Mouse (Mus musculus): ENCODE measurements at regions not wholly inside any gene's neighbourhood (a gene's known extent, or its start where the extent isn't known, plus 50 kb on each side); places are given as distances from the start of the nearest gene placed in this dataset.

DNA sequence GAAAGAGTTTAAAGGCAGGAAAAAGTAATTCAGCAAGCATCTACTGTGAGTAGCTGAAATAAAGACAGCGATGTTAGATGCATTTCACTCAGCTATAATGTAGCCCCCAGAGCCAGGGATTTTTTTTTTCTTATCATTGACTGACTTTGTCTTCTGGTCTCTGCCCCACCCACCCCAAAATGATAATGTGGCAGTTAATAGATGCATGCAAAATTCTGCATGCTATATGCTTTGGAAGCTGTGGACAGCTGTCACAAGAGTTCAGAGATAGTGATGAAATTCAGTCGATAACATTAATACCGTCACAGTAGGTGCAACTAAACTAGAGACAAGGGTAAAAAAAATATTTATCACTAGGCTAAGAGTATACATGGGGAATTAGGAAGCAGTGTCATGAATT, 263.7 kb downstream of the Rpl36a-ps1 start:
- DNase-seq (ENCODE audit: inconsistent ontology term): no peak

DNA sequence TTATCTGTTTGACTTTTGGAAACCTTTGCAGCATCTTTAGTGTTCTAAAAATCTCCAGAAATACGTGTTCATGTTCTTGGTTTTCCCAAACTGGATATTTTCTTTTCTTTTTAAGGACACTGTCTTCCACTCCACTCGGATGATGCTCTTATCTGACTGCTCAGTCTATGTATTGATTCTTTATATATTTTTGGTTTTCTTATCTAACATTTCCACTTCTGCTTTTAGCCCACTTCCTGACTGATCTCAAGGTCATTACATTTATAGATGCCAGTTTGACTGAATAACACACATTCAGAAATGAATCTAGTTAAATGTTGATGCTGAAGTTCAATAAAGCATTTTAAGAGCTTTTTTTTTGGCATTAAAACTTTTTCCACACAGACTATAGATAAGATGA, 265.3 kb downstream of the Rpl36a-ps1 start:
- DNase-seq (ENCODE audit: inconsistent ontology term): no peak

DNA sequence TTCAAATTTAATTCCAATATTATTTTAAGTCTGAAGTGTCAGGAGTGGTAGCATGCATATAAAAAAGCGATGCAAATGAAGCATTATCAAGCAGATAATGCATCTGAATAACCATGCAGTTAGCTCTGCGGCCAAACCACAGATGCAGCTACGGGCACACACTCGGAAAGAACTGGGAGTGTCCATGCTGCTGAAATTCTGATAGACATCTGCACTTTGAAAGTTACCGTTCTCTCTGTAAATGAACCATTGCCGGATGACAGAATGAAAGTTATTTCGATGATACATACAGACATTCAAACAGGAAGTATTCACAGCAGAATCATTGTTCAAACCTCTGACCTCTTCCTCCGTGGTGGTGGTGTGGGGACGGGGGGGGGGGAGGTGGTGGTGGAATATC, 271.6 kb downstream of the Rpl36a-ps1 start:
- no peak for DNase-seq (ENCODE audit: inconsistent ontology term)

DNA sequence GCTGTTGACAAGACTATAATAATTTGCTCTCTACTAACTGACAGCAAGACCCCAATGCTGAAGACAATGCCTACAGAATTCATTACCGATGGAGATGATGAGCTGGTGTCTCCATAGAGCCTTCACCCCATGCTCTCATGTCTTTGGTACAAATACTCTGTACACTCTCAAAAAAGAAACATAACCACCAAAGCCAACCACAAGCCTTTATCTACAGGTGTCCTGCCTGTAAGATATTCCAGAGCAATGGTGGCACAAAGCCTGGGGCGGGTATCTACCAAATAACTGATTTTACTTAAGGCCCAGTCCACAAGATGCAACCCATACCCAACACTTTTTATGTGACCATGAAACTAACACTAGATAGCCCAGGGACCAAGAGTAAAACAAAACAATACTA, 273.1 kb downstream of the Rpl36a-ps1 start:
- no peak for DNase-seq (ENCODE audit: inconsistent ontology term)

DNA sequence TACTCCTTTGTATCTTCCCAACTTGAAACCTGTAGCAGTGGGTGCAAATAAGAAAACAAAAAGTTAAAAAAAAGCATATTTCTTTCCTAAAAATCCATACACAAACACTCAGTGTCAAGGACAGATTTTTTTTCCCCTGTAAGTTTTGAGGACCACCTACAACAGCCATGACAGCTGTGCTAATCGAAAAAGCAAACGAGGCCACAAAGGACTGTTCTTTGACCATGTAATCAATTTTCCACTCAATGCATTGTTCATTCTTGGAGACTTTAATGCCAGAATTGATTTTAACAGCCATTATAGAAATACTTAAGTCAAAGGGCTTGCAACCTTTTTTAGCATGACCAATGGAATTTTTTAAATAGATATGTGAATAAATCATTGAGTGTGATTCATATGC, 286.1 kb downstream of the Rpl36a-ps1 start:
- no peak for DNase-seq (ENCODE audit: inconsistent ontology term)

DNA sequence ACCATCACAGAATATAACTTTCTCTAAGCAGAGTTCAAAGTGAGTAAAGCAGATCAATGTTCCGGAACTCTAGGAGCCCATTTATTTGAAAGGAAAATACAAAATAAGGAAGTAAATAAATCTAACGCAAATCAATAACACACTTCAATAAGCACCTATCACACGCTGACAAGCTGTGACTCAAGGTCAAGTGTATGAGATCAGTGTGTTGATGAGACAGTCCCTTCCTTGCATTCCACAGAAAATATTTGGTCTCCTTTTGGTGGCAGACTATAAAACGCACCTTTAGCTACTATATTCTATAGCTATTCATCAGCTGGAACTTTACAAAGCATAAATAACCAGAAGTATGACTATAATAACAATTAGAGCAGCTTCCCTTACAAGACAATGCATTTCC, 286.5 kb downstream of the Rpl36a-ps1 start:
- DNase-seq (ENCODE audit: inconsistent ontology term): no peak

DNA sequence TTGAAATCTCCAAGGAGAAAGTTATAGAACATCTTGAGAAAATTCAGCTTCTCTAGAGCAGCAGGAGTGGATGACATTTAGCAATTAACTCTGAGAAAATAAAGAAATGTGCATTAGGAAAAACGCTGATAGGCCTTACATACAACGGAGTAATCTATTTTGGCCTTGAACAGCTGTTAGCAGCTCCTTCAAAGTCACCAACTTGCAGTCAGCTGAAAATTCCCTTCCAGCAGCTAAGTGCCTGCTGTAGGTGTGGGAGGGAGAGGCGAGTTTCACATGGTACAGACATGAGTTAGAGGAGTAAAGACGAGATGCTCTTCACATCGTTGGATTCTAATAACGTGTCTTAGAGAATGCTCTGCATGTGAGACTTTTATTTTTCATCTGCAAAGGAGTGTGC, 290.8 kb downstream of the Rpl36a-ps1 start:
- DNase-seq (ENCODE audit: inconsistent ontology term): no peak

DNA sequence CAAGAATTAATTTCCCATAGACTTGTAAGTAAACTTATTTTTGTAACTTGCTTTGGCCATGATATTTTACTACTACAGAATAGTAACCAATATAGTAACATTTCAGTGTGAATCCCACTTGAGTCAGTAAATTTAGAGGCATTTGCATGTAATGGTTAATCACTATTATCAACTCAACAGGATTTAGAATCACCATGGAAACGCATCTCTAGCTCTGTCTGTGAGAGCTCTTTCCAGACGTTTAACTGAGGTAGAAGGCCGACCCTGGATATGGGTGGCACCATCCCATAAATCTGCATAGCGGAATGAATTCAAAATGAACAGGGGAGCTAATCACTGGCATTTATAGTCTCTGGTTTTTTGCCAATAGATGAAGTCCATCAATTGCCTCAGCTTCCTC, 337.6 kb downstream of the Rpl36a-ps1 start:
- DNase-seq (ENCODE audit: inconsistent ontology term): no peak

DNA sequence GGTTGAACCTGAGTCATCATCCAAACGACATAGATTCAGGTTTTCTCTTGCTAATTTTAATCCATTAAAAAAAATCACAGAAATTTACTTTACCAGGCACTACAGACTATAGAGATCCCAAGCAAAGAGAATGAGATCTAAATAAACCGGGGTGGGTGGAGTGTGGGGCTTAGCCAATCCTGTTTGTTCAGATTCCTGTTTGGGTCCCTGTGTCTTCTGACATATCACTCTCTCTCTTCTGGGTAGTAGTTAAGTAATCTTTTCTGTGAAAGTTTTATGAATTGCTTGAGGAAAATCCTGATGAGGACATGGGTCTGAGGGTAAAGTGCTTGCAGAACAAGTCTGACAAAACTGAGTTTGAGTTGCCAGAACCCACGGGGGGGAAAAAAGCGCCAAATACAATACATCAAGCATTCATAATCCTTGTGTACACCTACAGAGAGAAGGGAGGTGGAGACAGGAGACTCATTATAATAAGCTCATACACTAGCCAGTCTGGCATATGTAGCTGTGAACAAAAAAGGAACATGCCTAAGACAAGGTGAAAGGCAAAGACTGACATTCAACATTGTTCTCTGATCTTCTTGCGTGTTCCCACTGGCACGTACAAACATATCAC, 339.8 kb downstream of the Rpl36a-ps1 start:
- DNase-seq (ENCODE audit: inconsistent ontology term): no peak

DNA sequence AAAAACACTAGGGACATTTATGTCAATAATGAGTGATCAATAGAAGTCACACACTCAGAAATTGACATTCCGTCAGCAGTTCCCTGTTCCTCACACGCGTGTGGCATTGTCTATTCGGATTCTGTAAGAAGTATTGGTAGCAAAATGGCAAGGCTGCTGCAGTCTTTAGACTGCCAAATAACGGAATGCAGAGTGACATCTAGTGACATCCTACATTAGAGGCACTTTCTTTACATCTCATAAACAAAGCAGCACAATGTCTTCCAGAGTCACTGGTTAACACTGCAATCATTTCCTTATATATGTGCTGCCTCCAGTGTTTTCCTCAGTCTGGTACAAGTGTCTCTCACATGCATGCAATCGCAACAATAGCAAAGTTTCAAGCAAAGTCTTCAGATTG, 342.9 kb downstream of the Rpl36a-ps1 start:
- no peak for DNase-seq (ENCODE audit: inconsistent ontology term)

DNA sequence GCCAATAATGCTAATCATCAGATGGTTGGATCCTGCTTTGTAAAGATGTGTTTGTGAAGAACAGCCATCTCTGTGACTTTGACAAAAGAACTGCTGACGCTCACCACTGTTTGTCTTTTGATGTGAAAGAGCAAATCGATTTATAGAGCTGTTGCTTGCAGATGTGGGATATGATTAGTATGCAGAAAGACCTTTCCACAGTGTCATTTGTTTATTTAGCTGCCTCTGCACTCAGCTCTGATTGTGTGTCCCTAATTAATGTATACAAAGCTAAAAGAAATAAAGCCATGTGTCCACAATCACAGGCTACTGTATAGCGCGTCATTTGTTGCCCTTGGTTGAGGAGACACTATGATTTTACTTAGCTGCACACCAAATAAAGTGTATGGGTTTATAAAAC, 343.6 kb downstream of the Rpl36a-ps1 start:
- no peak for DNase-seq (ENCODE audit: inconsistent ontology term)

DNA sequence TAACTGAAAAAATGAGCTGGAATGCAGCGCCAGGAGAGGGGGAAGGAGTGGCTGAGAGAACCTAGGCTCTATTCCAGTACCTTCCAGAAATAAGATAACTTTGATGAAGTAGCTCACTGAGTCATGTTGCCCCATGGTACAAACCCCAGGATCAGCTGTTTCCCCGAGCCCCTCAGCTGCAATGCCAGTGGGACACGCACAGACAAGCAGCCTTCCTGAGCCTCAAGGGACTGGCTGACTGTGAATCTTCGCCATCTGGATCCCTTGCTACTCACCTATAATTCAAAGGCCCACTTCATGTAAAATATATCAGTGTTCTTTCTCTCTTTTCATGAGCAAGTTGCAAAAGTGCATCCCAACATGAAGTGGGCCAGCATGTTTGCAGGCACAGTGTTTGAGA, 346.5 kb downstream of the Rpl36a-ps1 start:
- DNase-seq (ENCODE audit: inconsistent ontology term): no peak

DNA sequence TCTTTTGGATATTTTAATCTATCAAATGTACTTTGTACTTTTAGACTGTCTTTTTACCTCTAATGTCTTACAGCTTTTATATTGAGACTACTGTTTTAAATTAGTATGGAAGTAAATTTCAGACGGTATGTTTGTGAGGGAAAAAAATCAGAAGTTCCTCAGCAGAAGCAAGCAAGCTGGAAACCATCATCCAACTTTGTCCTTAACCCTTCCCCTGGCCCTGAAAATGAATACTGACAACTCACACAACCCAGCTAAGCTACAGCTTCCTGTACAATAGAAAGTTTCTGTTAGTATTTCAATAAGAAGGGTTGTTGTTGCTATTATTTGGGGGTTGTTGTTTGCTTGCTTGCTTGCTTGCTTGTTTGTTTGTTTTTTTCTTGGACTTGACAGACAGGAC, 350.4 kb downstream of the Rpl36a-ps1 start:
- DNase-seq (ENCODE audit: inconsistent ontology term): no peak

DNA sequence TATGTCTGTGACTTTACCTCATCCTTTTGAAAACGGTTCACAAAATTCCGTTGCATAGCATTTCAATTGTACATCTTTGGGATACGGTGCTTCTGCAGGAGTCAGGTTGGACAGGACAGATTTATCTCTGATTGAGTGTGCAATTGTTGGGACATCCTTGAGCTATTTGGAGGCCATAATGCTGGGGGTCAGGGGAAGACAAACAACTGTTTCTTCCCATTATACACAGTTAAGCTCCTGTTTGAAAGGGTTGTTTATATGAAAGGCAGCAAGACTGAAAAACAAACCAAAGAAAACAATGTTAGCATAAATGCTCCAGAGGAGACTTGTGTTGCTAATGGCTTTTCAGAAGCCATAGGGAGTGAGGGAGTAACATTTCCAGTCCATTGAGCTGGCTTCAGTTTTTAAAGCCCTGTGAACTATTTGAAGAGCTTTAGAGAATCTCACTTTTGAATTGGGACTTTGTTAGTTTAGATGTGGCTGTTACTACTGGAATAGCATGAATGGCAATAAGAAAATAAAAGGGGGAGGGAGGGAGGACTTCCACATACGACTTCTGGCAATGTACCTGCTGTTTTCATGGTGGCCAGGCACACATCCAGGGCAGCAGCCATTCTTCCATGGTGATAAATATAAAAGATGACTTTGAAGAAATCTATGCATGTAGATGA, 351.3 kb downstream of the Rpl36a-ps1 start:
- no peak for DNase-seq (ENCODE audit: inconsistent ontology term)

DNA sequence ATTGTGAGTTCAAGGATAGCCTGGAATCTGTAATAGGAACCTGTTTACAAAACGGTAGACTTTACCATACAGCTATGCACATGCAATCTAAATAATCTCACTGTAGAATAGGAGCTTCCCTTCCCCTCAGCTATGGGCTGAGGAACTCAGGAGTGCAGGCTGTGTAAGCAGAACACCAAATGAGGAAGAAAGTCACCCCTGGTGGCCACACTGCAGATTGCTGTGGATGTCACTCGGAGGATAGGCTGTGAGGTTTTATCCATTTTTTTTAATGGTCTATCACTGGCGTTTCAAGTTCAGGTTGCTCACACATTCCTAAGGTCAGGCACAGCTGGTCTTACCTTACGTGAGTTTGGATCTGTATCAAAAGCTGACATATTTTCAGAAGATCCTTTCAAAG, 365.1 kb downstream of the Rpl36a-ps1 start:
- no peak for DNase-seq (ENCODE audit: inconsistent ontology term)

DNA sequence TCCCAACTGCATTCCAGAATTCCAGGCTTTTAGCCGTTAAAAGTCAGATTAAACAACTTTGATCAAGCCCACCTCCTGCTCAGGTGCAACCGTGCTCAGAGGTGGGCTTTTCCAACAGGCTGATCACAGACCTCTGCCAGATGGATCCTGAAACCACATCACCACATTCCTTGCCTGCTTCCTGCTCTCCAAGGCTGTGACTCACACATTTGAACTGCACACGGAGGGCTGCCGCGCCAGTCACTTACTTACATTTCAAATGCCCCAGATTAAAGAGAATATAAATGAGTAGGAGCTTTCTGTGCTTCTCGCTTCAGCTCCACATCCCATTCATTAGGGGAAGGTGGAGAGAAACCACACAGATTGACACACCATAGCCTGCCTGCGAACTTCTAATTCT, 367.6 kb downstream of the Rpl36a-ps1 start:
- DNase-seq (ENCODE audit: inconsistent ontology term): peak; percentile 83

DNA sequence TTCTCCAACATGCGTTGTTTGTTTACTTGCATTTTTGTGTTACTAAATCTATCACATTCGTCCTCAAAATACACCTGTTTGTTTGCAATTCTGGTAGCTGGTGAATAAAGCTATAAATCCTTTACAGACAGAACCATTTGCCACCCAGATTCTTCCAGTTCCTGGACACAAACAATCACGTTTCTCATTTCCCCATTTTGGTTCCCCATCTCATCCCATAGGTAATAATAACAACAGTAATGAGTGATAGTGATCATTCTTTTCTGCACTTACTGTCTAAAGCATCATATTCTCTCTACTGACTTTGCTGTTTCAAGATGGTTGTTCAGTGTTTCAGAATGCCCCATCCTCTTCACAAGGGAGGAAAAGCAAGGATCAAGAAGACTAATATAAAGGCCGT, 368.3 kb downstream of the Rpl36a-ps1 start:
- no peak for DNase-seq (ENCODE audit: inconsistent ontology term)

DNA sequence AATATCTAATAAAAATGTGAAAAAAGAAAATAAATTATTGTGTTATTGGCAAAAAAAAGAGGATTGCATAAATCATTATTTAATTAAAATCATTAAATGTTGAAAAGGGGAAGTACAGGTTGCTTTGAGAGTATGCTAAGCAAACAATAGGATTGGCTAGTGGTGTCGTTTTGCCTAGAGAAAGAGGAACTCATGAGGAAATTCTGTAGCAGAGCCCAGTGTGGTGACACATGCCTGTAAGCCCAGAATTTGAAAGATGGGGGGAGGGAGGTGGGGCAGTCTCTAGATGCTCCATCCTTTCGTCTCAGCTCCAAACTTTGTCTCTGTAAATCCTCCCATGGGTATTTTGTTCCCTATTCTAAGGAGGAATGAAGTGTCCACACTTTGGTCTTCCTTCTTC, 388.3 kb downstream of the Rpl36a-ps1 start:
- no peak for DNase-seq (ENCODE audit: inconsistent ontology term)

DNA sequence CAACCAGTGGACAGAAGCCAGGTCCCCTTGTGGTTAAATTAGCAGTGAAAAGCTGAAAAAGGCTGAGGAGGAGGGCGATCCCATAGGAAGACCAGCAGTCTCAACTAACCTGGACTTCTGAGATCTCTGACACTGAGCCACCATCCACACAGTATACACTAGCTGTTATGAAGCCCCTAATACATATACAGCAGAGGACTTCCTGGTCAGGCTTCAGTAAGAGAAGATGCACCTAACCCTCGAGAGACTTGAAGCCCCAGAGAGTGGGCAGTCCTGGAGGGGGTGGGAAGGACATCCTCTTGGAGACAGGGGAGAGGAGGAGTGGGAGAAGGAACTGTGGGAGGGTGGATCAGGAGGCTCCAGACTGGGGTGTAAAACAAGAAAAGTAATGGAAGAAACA, 397.9 kb downstream of the Rpl36a-ps1 start:
- DNase-seq (ENCODE audit: inconsistent ontology term): no peak

DNA sequence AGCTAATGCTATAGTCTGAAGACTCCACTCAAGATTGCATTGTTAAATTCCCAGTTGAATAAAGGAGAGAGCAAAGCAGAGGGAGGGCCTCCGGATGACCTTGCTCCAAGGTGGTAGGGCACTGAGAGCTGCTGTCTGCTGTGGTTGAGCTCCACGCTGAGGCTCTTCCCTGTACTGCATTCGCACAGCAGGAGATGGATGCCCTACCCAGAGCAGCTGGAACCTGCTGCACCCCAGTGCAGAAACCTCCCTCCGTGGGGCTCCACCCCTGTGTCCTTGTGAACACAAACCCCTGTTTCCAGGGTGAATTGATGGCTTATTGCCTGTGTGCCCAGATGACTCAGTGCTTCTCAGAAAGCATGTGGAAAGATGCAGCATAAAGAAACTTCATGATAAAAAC, 404.3 kb downstream of the Rpl36a-ps1 start:
- peak; percentile 74 for DNase-seq (ENCODE audit: inconsistent ontology term)

DNA sequence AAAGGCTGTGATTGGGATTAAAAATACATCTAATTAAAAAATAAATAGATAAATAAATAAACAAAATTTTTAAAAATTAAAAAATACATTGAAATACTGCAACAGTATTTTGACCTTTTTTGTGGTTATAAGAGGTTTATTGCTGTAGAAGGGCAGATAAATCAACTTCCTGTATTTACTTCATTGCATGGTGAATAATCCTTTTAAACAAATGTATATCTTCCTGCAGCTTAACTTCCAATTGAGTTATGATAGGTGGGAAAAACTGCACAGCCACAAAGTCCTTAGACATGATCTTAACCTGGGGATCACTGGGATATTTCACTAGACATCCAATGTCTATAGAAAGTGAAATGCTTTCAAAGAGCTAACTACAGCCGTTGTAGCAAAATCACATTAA, 402.1 kb upstream of the Dach1 start:
- no peak for DNase-seq (ENCODE audit: inconsistent ontology term)

DNA sequence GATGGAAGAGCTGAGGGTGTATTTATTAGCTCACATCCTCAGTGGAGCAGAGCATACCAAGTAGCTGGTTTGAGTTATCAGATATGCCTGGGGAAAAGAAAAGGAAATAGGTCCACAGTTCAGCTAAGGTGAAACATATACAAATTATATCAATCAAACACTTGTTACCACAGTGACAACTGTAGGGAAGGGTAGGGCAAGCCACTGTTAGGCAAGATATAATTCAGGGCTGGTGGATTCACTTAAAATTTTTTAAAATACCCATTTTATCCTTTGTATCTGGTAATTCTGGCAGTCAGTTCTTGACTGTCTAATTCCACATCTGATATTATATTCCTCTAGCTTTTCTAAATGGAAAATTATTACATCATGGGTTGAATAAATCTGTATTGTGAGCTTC, 392.4 kb upstream of the Dach1 start:
- DNase-seq (ENCODE audit: inconsistent ontology term): no peak

DNA sequence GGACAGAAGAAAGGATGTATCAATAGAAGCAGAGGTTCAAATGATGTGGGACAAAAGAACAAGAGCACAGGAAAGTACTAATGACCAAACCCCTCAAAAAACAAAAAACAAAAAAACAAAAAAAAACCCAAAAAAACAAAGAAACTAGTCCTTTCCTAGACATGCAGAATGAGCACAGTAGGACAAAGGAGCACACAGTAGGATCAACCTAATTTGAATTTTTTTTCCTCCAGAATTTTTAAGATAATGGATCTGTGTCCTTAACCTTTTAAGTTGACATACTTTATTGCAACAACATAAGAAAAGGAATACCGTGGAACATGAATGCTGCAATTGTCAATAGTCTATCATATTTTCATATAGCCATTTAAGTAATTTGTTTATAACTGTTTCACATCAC, 370.2 kb upstream of the Dach1 start:
- DNase-seq (ENCODE audit: inconsistent ontology term): no peak

DNA sequence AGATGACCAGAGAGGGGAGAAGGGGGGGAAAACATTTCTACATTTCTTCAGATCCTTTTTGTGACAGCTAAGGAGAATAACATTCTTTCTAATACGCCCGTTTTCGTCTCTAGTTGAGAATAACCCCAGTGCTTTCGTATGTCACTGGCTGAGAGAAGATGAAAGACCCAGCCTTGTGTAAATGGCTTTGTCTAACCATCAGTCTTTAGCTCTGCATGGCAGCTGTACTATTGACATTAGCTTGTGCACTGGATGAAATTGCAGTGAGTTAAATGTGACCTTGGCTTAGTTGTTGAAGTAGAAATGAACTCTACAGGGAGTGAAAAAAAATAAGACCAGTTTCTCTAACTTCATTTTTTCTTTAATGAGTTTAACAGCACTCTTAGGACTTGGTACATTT, 368.7 kb upstream of the Dach1 start:
- DNase-seq (ENCODE audit: inconsistent ontology term): no peak
